Comparison of ENCODE assay signal across 27 mouse cellular contexts in genomic region chr11:37904991-37905390, GRCm38 (mm10).
DNase-seq lines count a peak whose midpoint lies in the region; ATAC-seq and TF ChIP-seq lines count a peak whose summit lies in the region.
"Had no signal": no experiment of that assay in that cellular context is flagged by ENCODE, and none has a peak within 500 bp of the region (broad histone marks: within the 10 kb centered on the region; RNA-seq: fewer than 3 reads in every experiment).

No protein-coding gene starts in this region.

- no peak overlapping the region for H3K4me2 ChIP-seq in hindbrain, postnatal 0 days (ENCODE audit: low read depth, low read length)
- H3K4me2 ChIP-seq in hindbrain, embryonic 11.5 days (replicated peaks; ENCODE audit: low read depth, low read length): no peak overlapping the region
- H3K4me2 ChIP-seq: embryonic facial prominence, embryonic 13.5 days; intestine, embryonic 15.5 days; limb, embryonic 12.5 days; liver, embryonic 15.5 days; lung, embryonic 15.5 days; neural tube, embryonic 12.5 days had no signal

- no peak overlapping the region for H3K9ac ChIP-seq in hindbrain, postnatal 0 days (replicated peaks; ENCODE audit: low read length)
- no peak overlapping the region for H3K9ac ChIP-seq in hindbrain, embryonic 11.5 days (ENCODE audit: low read depth, low read length)
- H3K9ac ChIP-seq: embryonic facial prominence, embryonic 13.5 days; intestine, embryonic 15.5 days; limb, embryonic 12.5 days; liver, embryonic 15.5 days; lung, embryonic 15.5 days; neural tube, embryonic 12.5 days had no signal

- TF ChIP-seq POLR2A in brain, embryonic 14.5 days (IDR thresholded peaks at IDR 0.05; ENCODE audit: borderline replicate concordance, extremely low read depth, insufficient read depth, insufficient read length, poor library complexity, severe bottlenecking): no peak

- H3K4me3 ChIP-seq in hindbrain, postnatal 0 days (ENCODE audit: low read length): no peak overlapping the region
- H3K4me3 ChIP-seq in hindbrain, embryonic 11.5 days (ENCODE audit: low read depth, low read length): no peak overlapping the region
- H3K4me3 ChIP-seq: embryonic facial prominence, embryonic 13.5 days; forebrain, embryonic 10.5 days; hindbrain, embryonic 10.5 days; intestine, embryonic 15.5 days; limb, embryonic 12.5 days; liver, embryonic 15.5 days; lung, embryonic 15.5 days; midbrain, embryonic 10.5 days; myocyte; neural tube, embryonic 12.5 days had no signal

- WGBS in hindbrain, postnatal 0 days: 52% methylated on average over 2 of the region's 2 CpGs
- 96% methylated on average over 2 of the region's 2 CpGs for WGBS in hindbrain, embryonic 11.5 days

- H3K4me1 ChIP-seq in hindbrain, postnatal 0 days (ENCODE audit: insufficient read depth, low read length): no peaks in the 10 kb centered on the region
- no peaks in the 10 kb centered on the region for H3K4me1 ChIP-seq in hindbrain, embryonic 11.5 days (replicated peaks; ENCODE audit: control insufficient read depth, insufficient read depth, low read length)
- H3K4me1 ChIP-seq: embryonic facial prominence, embryonic 13.5 days; forebrain, embryonic 10.5 days; hindbrain, embryonic 10.5 days; intestine, embryonic 15.5 days; limb, embryonic 12.5 days; liver, embryonic 15.5 days; lung, embryonic 15.5 days; midbrain, embryonic 10.5 days; neural tube, embryonic 12.5 days had no signal

- H3K36me3 ChIP-seq in hindbrain, postnatal 0 days (ENCODE audit: insufficient read depth, low read length): no peaks in the 10 kb centered on the region
- no peaks in the 10 kb centered on the region for H3K36me3 ChIP-seq in hindbrain, embryonic 11.5 days (ENCODE audit: control insufficient read depth, insufficient read depth, low read length)
- H3K36me3 ChIP-seq: embryonic facial prominence, embryonic 13.5 days; forebrain, embryonic 10.5 days; hindbrain, embryonic 10.5 days; intestine, embryonic 15.5 days; limb, embryonic 12.5 days; liver, embryonic 15.5 days; lung, embryonic 15.5 days; midbrain, embryonic 10.5 days; neural tube, embryonic 12.5 days had no signal

- no peak overlapping the region for H3K27ac ChIP-seq in hindbrain, postnatal 0 days
- no peak overlapping the region for H3K27ac ChIP-seq in hindbrain, embryonic 11.5 days (ENCODE audit: low read depth, low read length)
- H3K27ac ChIP-seq: embryonic facial prominence, embryonic 13.5 days; forebrain, embryonic 10.5 days; hindbrain, embryonic 10.5 days; intestine, embryonic 15.5 days; limb, embryonic 12.5 days; liver, embryonic 15.5 days; lung, embryonic 15.5 days; midbrain, embryonic 10.5 days; neural tube, embryonic 12.5 days had no signal

- no peak for TF ChIP-seq CTCF in hindbrain, postnatal 0 days (IDR thresholded peaks at IDR 0.05; ENCODE audit: low read depth)
- no peak for TF ChIP-seq CTCF in brain, embryonic 14.5 days (IDR thresholded peaks at IDR 0.05; ENCODE audit: borderline replicate concordance, extremely low read depth, insufficient read depth, insufficient read length)

- no peaks in the 10 kb centered on the region for H3K27me3 ChIP-seq in hindbrain, postnatal 0 days (ENCODE audit: insufficient read depth, low read length)
- H3K27me3 ChIP-seq in hindbrain, embryonic 11.5 days (ENCODE audit: control insufficient read depth, insufficient read depth, low read length): no peaks in the 10 kb centered on the region
- H3K27me3 ChIP-seq: CH12.LX; embryonic facial prominence, embryonic 13.5 days; intestine, embryonic 15.5 days; limb, embryonic 12.5 days; liver, embryonic 15.5 days; lung, embryonic 15.5 days; neural tube, embryonic 12.5 days had no signal

- DNase-seq in adrenal gland, adult 2 months: peak; percentile 26
- no peak for DNase-seq in adrenal gland, adult 18-20 months (ENCODE audit: low spot score in 2 of 2)
- peak; percentile 8 to 14 for DNase-seq in cerebellum, postnatal 36 days
- DNase-seq in cerebellum, adult 11 months: no peak
- peak; percentile 33 for DNase-seq in hindbrain, postnatal 0 days (ENCODE audit: low spot score)
- DNase-seq in hindbrain, embryonic 11.5 days (ENCODE audit: low spot score): no peak
- DNase-seq in brain, embryonic 14.5 days (ENCODE audit: low read depth): peak; percentile 61
- DNase-seq: gastrocnemius, postnatal 14 days; heart, postnatal 14 days; kidney, adult 2 months; kidney, postnatal 36 days; right cerebral cortex, adult 18-20 months; spleen, adult 18-20 months; thymus, postnatal 14 days had no signal

- no peak for ATAC-seq in hindbrain, postnatal 0 days
- ATAC-seq in hindbrain, embryonic 11.5 days (ENCODE audit: low FRiP score): no peak
- ATAC-seq: hindbrain, embryonic 16.5 days; intestine, embryonic 15.5 days; midbrain, embryonic 16.5 days had no signal

- H3K9me3 ChIP-seq in hindbrain, postnatal 0 days (ENCODE audit: low read length): no peaks in the 10 kb centered on the region
- H3K9me3 ChIP-seq in hindbrain, embryonic 11.5 days (ENCODE audit: control insufficient read depth, low read length): no peaks in the 10 kb centered on the region
- H3K9me3 ChIP-seq: embryonic facial prominence, embryonic 13.5 days; forebrain, embryonic 10.5 days; hindbrain, embryonic 10.5 days; intestine, embryonic 15.5 days; limb, embryonic 12.5 days; liver, embryonic 15.5 days; lung, embryonic 15.5 days; midbrain, embryonic 10.5 days; neural tube, embryonic 12.5 days had no signal

Comparison
In these comparisons a context has a peak if more than half of its experiments do, and no peak if none do; other contexts are left out.
1. DNase-seq: peak in adrenal gland, adult 2 months (single experiment), cerebellum, postnatal 36 days (2 of 2), hindbrain, postnatal 0 days (single experiment) and brain, embryonic 14.5 days (single experiment); none in adrenal gland, adult 18-20 months (0 of 2), cerebellum, adult 11 months (single experiment) and hindbrain, embryonic 11.5 days (single experiment).